Mouse (Mus musculus): ENCODE measurements around the gene Wdr76. TPM values are rescaled to one million over a fixed set of nuclear protein-coding genes. Genes with fewer than 3 reads are reported as not detected.
"Not testable (repeated sequence)": the region's sequence is repeated elsewhere in the genome, so short reads cannot be mapped to it uniquely, and the experiment has no call there.

Wdr76 gene
- polyA plus RNA-seq, 1 experiment: 4.8 TPM

GRCm38 (mm10) chr2:121477491-121478266 lies 28.8 kb upstream of the Wdr76 start:
- Histone ChIP-seq H3K27me3 (ENCODE audit: control insufficient read depth, insufficient read depth, insufficient read length) (no peaks in the 10 kb centered on the region), H3K79me2 (ENCODE audit: control insufficient read depth, insufficient read depth) (peaks cover 7% of the 10 kb centered on the region), H3K36me3 (ENCODE audit: control insufficient read depth, insufficient read depth) (no peaks in the 10 kb centered on the region), H3K79me3 (ENCODE audit: low read depth) (peaks cover 2% of the 10 kb centered on the region), H3ac (ENCODE audit: control insufficient read depth, insufficient read length, low read depth) (no peak overlapping the region), H3K4me3 (ENCODE audit: insufficient read depth, poor library complexity, severe bottlenecking) (no peak overlapping the region)
- no peak for TF ChIP-seq CEBPB (IDR thresholded peaks at IDR 0.05; ENCODE audit: low read depth)

- Histone ChIP-seq H3K36me3 (ENCODE audit: control insufficient read depth, insufficient read depth) (no peaks in the 10 kb centered on the region), H3K27me3 (ENCODE audit: control insufficient read depth, insufficient read depth, insufficient read length) (no peaks in the 10 kb centered on the region), H3K79me2 (ENCODE audit: control insufficient read depth, insufficient read depth) (no peaks in the 10 kb centered on the region), H3ac (ENCODE audit: control insufficient read depth, insufficient read length, low read depth) (no peak overlapping the region), H3K4me3 (ENCODE audit: insufficient read depth, poor library complexity, severe bottlenecking) (no peak overlapping the region), H3K79me3 (ENCODE audit: low read depth) (no peaks in the 10 kb centered on the region)
- TF ChIP-seq CTCF (IDR thresholded peaks at IDR 0.05; ENCODE audit: control insufficient read depth, insufficient read depth, insufficient read length): peak; percentile 17
- no peak for TF ChIP-seq MYOG (IDR thresholded peaks at IDR 0.05; ENCODE audit: control insufficient read depth, extremely low read depth, insufficient read length)
These were observed 26.0 kb upstream of the Wdr76 start for GRCm38 (mm10) chr2:121480498-121480897.

- H3K79me3 ChIP-seq (ENCODE audit: low read depth); H3ac ChIP-seq (ENCODE audit: control insufficient read depth, insufficient read length, low read depth); H3K79me2 ChIP-seq (ENCODE audit: control insufficient read depth, insufficient read depth); H3K36me3 ChIP-seq (ENCODE audit: control insufficient read depth, insufficient read depth); H3K4me3 ChIP-seq (ENCODE audit: insufficient read depth, poor library complexity, severe bottlenecking); H3K27me3 ChIP-seq (ENCODE audit: control insufficient read depth, insufficient read depth, insufficient read length): not testable (repeated sequence)
These were observed 25.6 kb upstream of the Wdr76 start for GRCm38 (mm10) chr2:121480916-121481315.

DNA sequence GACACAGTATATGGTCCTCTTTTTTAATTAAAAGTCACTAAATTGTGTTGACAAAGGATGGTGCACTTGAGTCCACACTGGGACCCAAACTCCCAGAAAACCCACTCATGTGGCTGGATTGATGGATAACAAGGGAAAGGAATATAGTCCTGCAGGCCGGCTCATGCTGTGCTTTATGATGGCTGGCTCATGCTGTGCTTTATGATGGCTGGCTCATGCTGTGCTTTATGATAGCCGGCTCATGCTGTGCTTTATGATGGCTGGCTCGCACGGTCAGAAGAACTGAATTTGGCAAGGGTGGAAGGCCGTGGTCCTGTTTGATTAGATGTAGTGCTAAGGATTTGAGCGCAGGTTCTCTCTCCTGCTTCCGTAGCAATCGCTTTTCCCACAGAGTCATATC lies 22.9 kb upstream of the Wdr76 start:
- H3K79me2 ChIP-seq (ENCODE audit: control insufficient read depth, insufficient read depth): no peaks in the 10 kb centered on the region
- no peak overlapping the region for H3K4me3 ChIP-seq (ENCODE audit: insufficient read depth, poor library complexity, severe bottlenecking)
- TF ChIP-seq MYOD1 (IDR thresholded peaks at IDR 0.05; ENCODE audit: control insufficient read depth, insufficient read length, low read depth) (no peak), CEBPB (IDR thresholded peaks at IDR 0.05; ENCODE audit: low read depth) (no peak), MYOG (IDR thresholded peaks at IDR 0.05; ENCODE audit: control insufficient read depth, extremely low read depth, insufficient read length) (no peak), MAX (IDR thresholded peaks at IDR 0.05) (no peak), USF1 (IDR thresholded peaks at IDR 0.05; ENCODE audit: low read depth) (no peak), CTCF (IDR thresholded peaks at IDR 0.05; ENCODE audit: control insufficient read depth, insufficient read depth, insufficient read length) (no peak), FOSL1 (IDR thresholded peaks at IDR 0.05; ENCODE audit: insufficient read depth, low read length, poor library complexity, severe bottlenecking) (no peak)
- H3K36me3 ChIP-seq (ENCODE audit: control insufficient read depth, insufficient read depth): no peaks in the 10 kb centered on the region
- no peak overlapping the region for H3ac ChIP-seq (ENCODE audit: control insufficient read depth, insufficient read length, low read depth)
- H3K27me3 ChIP-seq (ENCODE audit: control insufficient read depth, insufficient read depth, insufficient read length): no peaks in the 10 kb centered on the region
- H3K79me3 ChIP-seq (ENCODE audit: low read depth): no peaks in the 10 kb centered on the region

DNA sequence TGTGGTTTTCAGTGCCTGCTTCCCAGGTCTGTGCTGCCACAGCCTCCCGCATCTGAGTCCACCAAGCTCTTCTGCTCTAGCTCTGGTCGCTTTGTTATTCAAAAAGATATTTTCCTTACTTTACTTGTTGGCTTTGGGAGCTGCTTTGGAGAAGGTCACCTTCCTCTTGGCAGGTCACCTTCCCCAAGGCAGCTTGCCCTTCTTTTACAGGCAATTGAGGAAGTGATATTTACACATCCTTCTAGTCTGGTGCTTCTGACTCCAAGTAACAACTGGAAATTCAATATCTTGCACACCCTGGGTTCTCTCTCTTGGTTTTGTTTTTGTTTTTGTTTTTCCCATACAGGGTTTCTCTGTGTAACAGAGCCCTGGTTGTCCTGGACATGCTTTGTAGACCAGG lies 22.1 kb upstream of the Wdr76 start:
- H3K4me3 ChIP-seq (ENCODE audit: insufficient read depth, poor library complexity, severe bottlenecking); H3K79me3 ChIP-seq (ENCODE audit: low read depth); H3K36me3 ChIP-seq (ENCODE audit: control insufficient read depth, insufficient read depth); H3K27me3 ChIP-seq (ENCODE audit: control insufficient read depth, insufficient read depth, insufficient read length); H3K79me2 ChIP-seq (ENCODE audit: control insufficient read depth, insufficient read depth); H3ac ChIP-seq (ENCODE audit: control insufficient read depth, insufficient read length, low read depth): not testable (repeated sequence)

GRCm38 (mm10) chr2:121501550-121501949 lies 5.0 kb upstream of the Wdr76 start:
- not testable (repeated sequence) for H3ac ChIP-seq (ENCODE audit: control insufficient read depth, insufficient read length, low read depth); H3K79me3 ChIP-seq (ENCODE audit: low read depth); H3K36me3 ChIP-seq (ENCODE audit: control insufficient read depth, insufficient read depth); H3K4me3 ChIP-seq (ENCODE audit: insufficient read depth, poor library complexity, severe bottlenecking); H3K27me3 ChIP-seq (ENCODE audit: control insufficient read depth, insufficient read depth, insufficient read length)
- peaks cover 16% of the 10 kb centered on the region for H3K79me2 ChIP-seq (ENCODE audit: control insufficient read depth, insufficient read depth)

DNA sequence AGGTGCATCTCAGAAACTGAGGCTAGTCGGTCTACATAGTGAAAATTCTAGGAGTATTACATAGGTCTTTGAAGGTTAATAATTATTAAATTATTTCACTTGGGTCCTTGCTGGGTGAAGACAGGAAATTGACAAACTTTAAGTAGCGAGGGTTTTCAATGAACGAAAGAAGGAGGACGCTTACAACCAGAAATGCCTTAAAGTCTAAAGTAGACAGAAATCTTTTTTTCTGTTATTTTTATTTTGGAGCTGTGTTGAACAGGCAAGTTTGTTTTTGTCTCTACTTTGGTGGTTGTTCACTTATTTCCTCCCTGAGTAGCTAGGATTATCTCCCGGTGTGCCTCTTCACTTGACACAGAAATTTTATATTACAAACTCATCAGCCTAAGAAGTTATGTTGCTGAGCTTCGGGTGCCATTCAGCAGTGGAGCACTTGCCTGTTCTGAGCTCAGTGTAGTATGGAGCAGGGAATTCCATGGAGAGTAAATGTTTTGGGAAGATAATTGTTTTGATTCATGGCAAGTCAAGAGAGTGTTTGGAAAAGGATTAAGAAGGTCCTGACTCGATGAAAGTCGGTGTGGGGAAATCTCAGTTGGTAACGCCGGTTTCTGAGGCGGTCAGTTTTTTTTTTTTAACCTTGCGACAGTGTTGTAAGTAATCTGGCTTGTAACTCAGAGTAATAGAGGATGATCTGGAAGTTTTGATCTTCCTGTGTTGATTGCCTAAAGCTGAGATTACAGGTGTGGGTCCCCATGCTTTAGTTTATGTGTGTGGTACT lies 839 bp downstream of the Wdr76 start:
- H3K79me2 ChIP-seq (ENCODE audit: control insufficient read depth, insufficient read depth): peaks cover 63% of the 10 kb centered on the region
- H3K36me3 ChIP-seq (ENCODE audit: control insufficient read depth, insufficient read depth): peaks cover 13% of the 10 kb centered on the region
- H3ac ChIP-seq (ENCODE audit: control insufficient read depth, insufficient read length, low read depth): peak overlapping the region; percentile 40
- no peak for TF ChIP-seq MYOG (IDR thresholded peaks at IDR 0.05; ENCODE audit: control insufficient read depth, extremely low read depth, insufficient read length)
- TF ChIP-seq CEBPB (IDR thresholded peaks at IDR 0.05; ENCODE audit: low read depth): no peak
- TF ChIP-seq CTCF (IDR thresholded peaks at IDR 0.05; ENCODE audit: control insufficient read depth, insufficient read depth, insufficient read length): no peak
- TF ChIP-seq MYOD1 (IDR thresholded peaks at IDR 0.05; ENCODE audit: control insufficient read depth, insufficient read length, low read depth): no peak
- TF ChIP-seq USF1 (IDR thresholded peaks at IDR 0.05; ENCODE audit: low read depth): no peak
- no peak for TF ChIP-seq FOSL1 (IDR thresholded peaks at IDR 0.05; ENCODE audit: insufficient read depth, low read length, poor library complexity, severe bottlenecking)
- TF ChIP-seq MAX (IDR thresholded peaks at IDR 0.05): no peak
- peaks cover 30% of the 10 kb centered on the region for H3K79me3 ChIP-seq (ENCODE audit: low read depth)
- peak overlapping the region; percentile 85 for H3K4me3 ChIP-seq (ENCODE audit: insufficient read depth, poor library complexity, severe bottlenecking)
- H3K27me3 ChIP-seq (ENCODE audit: control insufficient read depth, insufficient read depth, insufficient read length): no peaks in the 10 kb centered on the region
